Mouse (Mus musculus) left cerebral cortex, adult 11 months (tissue): ENCODE measurements at regions not wholly inside any gene's neighbourhood (a gene's known extent, or its start where the extent isn't known, plus 50 kb on each side); places are given as distances from the start of the nearest gene placed in this dataset.

ENCODE experiments used
- DNase-seq: peaks from one replicate; pipeline ENCODE4 v3.0.0; 2022; ENCODE audit warnings: low spot score

DNA sequence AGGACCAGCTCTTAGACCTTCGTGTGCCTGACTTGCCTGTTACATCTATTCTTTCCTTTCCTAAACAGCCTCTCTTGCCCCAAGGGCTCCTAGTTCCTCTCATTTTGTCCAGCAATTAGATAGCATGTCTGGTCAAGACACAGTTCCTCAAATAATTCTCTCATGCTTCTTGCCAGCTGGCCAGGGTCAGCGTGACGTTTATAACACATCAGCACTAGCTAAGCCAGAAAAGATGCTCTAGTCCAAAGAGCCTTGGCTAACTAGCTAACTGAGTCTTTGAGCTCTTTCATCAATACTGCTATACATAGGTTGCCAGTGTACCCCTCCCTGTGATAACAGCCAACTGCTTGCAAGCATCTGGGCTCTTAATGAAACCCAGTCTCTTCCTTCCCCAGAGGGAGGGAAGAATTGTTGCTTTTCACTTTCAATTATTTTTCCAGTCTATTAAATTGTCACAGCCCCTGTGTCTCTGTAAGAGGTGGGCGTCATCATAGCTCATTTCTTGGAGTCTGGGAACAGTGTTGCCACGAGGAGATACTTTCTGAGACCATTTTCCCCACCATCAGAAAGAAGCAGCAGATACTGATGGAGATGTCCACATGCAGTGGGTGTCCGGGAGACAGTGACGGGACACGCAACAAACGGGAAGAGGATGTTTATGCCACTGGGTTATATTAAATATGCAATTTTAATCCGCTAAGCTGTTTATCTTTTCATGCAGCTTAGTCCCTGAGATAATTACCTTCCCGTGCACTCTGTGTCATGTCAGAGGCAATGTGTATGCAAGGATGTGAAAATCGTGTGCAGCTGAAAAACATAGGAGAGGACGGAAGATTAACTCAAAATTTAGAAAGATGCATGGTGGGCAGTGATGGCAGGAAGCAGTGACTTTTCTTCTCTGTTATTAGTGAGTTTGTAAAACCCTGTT is 250.1 kb upstream of the Nmur2 start:
- no peak for DNase-seq

DNA sequence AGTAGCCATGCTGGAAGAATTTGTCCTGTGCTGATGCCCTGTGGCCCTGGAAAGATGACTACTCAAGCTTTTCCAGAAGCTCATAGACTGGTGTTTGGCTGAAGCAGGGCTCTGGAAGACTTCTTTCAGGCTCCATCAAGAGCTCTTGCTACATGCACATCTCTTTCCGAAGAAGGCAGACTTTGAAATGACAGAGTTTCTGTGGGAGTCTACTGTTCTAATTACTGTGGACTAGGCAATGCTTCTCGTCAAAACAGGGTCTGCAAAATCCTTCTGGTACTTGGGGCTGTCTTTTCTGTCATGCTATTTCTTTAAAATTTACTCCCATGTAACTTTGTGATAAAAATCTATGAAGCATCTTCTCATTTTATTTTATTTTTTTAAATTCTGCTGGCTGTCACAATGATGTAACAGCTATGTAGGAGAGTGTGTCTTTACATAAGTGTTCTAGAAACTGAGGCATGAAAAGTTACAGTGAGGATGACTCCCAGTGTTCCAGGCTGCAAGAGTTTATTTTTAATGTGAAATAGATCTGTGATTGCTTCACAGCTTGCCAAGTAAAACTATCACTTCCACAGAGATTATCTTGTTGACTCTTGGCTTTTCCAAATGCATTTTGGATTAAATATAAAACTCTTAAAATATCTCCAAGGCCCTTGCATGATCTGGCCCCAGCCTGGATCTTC is 244.9 kb upstream of the Nmur2 start:
- DNase-seq = peak; percentile 50

DNA sequence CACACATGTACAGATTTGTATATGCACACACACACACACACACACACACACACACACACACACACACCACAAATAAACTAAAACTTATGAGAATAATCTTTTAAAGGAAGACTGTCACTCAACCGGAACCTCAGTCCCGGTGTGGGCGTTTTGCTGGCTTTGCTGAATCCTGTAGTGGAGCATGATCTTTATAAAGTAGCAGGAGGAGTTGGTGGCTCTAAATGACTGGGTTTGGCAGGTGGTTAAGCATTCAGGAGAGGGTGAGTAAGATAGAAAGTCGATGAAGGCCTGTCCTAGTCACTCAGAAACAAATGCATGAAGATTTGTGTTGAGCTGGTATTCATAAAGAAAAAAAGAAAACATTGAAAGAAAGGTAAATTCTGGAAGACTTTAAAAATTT is 240.4 kb upstream of the Nmur2 start:
- no peak for DNase-seq

DNA sequence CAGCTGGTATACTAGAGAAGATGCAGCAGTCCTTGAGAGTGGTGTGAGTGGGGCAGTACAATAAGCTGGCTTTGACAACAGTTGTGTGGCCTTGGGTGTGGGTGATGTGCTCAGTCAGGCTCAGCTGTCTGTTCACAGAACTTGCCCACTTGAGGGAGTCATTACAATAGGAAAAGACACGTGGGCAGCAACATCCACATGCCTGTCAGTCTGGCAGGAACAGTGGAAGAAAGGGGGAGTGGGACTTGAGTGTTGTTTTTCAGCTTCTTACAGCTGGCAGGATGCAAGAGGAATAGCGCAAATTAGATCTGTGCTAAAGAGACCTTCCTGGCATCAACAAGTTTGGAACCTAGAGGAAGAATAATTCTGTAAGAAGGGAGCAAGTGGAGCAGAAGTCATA is 239.4 kb upstream of the Nmur2 start:
- no peak for DNase-seq

DNA sequence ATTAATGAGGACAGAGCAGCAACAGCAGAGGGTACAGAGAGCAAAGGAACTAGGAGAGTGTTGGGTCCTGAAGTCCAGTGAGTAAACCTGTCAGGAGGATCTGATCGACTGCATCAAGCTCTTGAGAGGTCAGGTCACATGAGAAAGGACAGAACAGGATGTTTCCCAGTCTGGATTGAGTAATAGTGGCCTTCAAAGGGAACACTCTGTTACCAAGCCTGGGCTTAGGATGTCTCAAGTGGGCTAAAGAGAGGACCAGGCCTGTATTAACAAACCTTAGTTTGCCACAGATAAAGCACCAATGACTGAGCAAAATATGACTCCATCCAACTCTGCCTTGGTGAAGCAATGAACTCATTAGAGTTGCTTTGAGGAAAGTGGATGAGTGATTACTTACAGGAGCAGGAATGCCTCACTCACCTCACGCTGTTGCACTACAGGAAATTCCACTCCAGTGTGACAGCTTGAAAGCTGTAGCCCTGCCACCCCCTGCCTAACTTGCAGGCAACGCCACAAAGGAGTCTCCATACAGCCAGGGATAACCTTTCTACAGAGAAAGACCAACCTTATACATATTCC is 229.2 kb upstream of the Nmur2 start:
- DNase-seq = no peak

DNA sequence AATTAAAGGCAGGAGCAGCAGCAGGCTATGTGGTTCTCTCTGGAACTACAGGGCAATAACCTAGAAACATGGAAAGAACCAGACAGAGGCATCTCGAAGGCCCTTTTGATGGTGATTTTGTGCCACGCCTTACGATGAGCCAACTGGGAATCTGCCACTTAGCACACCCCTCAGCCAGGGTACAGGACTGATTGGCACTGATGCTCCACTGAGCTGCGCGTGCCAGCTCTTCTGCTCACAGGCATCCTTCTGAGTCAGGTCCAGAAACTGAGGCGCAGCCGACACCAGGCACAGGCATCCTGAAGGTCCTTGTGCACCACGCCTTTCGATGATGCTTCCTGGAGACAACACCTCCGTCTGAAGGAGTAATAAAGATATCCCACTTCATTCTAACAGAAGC is 221.9 kb upstream of the Nmur2 start:
- DNase-seq = no peak

DNA sequence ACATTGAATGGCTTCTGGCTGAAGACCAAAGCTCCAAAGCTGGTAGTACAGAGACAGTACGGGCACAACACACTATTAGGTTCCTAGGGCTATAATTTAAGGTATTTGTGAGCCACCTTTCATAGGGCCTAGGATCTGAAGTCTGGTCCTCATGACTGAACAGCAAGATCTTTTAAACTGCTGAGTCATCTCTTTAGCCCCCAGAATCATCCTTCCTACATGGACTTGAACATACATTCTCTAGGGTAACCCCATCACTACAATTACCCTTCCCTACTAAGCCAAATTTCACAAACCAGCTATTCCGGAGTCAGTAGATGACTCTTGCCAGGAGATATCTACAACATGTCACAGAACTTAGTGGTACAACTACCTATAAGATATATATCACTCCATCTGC is 215.5 kb upstream of the Nmur2 start:
- no peak for DNase-seq

DNA sequence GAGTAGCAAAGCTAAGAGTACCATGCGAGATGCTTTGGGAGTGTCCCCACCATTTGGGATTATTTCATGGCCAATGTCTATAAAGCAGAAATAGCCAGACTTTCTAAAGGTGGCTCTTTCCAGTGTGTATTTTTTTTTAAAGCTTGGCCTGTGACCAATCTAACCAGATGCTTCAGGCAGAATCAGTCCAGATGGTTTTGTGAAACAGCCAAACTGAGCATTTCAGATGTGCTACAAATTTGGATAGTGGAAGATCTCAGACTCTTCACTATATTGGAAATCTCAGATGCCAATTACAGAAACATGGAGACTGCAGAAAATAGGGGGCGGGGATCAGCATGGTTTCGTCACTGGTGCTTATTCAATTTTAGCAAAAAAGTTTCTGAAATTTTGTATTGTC is 213.6 kb upstream of the Nmur2 start:
- peak; percentile 36 for DNase-seq

DNA sequence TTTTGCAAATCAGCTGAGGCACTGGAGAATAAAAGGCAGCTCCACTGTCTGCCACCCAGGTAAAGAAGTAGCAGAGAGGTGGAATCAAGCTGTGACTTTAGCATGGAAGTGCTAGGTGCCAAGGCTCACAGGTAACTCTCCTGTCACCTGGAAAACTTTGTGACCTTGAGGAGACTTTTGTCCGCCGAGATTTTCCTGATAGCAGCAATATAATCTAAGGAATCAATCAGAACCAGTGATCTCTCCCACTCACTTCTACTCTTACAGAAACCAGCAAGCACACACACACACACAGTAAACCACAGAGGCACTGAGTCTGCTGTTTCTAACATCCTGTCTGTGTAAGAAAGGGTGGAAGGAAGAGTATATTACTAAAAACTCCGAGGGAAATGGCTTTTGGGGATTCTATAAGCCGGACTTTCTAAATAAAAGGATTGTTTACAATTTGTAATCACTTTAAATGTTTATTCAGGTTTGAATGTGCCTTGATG is 206.6 kb upstream of the Nmur2 start:
- DNase-seq = no peak

DNA sequence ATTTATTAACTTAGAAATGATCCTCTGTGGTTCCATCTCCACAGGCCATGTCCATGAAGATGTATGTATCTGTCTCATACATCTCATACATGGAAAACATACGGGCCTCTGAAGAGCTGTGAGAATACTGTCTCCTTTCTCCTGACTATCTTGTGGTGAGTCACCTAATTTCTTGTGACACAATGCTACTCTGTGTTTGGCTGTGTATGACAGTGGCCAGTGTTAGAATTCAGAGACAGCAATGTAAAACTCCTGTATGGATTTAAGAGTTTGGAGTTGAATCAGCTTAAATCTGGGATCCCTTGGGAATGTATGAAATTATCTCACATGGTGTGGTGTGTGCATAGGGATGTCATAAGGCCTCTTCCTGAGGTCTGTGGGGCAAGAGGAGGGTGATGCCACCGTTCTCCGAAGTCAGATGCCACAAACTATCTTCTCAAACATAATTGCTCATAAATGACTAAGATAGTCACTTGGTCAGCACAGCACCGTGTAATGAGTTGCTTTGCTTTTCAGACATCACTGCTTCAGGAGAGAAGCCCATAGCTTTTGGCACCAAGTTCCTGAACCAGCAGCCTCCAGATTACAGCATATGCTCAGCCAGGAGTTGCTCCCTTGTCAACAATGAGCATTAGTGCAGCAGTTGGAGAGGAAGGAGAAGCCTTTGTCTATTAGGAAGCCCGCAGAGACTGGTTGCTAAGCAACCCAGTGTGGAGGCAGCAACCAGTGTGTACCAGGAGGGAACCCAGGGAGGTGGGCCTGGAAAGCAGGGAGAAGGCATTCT is 205.9 kb upstream of the Nmur2 start:
- DNase-seq = peak; percentile 75

DNA sequence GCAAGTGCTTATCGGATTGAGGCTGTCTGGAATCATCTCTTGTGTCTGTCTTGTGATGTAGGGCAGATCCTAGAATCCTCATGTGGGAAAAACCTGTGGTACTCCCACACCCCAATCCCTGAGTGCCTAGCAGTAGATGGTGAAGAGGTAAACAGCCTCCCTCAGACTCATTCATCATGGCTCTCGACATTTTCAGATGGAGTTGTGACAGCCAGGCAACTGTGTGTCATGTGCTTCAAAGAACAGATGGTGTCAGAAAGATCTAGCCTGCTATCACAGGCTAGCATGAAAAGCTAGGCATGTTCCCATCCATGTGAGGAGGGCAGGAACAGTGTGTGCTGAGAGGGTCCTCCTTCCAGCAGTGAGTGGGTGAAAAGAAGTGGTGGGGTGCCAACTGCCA is 204.1 kb upstream of the Nmur2 start:
- no peak for DNase-seq

DNA sequence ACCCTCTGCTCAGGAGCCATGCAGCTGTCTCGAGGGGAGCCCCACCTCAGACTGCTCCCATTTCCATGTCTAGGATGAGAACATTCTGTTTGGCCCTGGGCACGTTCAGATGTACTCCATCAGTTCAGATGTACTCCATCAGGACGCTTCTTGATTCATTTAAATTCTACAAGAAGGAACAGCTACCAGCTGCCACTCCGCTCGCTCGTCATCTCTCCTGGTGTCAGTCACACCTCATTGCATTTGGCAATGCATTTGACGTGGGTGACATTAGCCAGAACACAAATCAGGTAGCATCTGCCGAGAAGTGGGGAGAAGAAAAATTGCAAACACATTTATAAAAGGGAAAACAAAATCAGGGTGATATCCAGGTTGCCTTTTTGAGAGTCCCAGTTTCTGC is 202.6 kb upstream of the Nmur2 start:
- no peak for DNase-seq

DNA sequence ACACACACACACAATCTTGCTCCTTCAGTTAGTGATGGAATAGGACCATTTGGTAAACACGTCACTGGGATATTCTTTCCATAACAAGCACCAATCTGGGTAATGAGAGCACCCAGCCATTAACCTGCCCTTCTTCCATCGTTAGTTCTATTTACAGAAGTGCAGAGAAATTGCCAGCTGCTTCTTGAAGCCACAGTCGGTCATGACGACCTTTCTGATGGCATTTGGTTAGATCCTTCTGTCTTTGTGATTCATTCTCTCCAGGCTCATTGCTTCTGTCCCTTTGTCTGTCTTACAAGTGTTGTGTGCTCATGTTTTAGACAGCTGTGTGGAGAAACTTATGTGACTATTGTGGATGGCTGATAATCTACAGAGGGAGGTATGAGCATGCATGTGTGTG is 197.9 kb upstream of the Nmur2 start:
- no peak for DNase-seq

DNA sequence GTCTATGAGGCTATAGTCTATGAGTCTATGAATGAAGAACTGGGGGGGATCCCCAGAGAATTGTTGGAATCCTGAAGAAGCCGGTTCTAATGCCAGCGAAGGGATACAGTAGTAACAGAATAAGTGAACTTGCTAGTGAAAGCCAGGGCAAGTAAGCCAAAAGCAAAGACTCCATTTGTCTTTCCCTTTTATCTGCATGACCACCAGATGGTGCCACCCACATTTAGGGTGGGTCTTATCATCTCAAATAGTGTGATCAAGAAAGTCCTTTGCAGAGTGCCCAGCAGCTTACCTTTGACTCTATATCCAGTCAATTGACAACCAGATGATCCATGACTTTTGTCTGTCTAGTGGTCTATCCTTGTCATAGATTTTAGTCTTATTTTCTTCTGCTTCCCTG is 184.2 kb upstream of the Nmur2 start:
- DNase-seq = no peak

DNA sequence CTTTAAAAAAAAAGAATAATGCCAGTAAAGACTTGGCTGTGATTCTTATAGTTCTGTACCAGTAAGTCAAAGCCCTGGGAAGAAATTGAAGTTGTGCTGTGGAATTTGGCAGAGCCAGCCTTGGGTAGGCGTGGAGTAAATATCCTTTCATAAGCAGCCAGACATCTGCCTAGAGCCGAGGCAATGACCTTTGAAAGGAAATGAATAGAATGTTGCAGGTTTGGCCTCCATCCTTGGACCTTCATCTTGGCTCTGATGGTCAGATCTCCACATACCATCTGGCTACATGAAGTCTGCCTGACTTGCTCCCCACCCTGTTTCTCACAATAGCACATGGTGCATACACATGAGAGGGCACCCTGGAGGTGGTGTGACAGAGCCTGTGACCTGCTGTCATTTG is 174.9 kb upstream of the Nmur2 start:
- DNase-seq = no peak

DNA sequence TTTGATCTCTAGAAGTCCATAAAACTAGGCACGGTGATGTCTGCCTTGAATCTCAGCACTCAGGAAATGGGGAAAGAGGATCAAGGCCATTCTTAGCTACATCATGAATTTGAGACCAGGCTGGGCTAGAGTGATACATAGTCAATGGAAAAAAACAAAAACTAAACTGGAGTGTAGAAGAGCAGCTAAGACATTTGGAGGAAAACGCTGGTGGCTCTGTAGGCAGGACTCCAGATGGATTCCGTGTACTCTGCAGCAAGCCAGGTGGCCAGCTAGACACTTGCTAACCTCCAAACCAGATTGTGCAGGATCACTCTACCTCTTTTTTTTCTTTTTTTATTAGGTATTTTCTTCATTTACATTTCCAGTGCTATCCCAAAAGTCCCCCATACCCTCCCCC is 161.0 kb upstream of the Nmur2 start:
- DNase-seq = no peak

DNA sequence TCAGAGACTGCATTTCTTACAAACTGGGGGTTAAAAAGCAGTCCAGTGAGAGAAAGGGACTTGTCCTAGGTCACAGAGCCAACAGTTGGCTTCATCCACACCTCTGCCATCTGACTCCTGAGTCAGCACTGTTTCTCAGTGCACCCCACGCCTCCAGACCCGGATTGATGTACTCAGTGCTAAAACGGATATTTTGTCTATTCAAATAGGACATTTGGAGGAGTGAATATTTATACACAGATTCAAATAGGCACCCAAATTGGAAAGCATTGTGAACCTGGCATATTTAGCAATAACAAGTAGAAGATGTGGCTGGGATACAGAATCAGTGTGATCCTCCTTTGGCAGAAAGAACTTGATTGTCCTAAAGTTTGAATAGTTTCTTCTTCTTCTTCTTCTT is 154.5 kb upstream of the Nmur2 start:
- DNase-seq = no peak

DNA sequence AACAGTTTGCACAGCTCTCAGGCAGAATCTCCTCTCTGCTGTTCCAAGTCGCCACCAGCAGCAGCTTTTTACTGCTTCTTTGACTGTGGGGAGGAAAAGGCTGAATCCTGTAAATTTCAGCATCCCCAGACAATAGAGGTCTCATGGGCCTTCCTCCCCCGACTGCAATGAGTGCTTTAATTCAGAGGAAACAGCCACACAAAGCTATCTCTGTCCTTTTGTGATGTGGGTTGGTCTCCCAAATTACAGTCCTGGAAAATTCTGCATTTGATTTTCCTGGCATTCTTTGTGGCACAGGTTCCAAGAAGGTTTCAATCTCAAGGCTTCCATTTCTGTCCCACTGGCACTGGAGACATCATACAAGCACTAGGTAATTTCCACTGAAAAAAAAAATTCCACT is 152.6 kb upstream of the Nmur2 start:
- no peak for DNase-seq

DNA sequence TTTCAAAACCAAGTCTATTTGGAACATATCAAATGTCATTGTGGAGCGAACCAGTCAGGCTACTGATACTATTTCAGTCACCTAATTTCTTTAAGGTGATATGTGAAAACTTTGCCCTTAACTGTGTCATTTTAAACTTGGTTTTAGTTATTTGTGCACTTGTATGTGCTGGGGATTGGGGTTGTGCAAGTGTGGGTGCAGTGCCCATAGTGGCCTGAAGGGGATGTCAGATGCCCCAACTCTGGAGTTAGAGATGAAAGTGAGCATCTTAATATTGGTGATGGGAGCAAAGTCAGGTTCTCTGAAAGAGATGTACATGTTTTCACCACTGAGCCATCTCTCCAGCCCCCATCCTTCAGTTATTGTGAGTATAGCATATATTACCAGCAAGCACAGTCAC is 133.1 kb upstream of the Nmur2 start:
- DNase-seq = no peak

DNA sequence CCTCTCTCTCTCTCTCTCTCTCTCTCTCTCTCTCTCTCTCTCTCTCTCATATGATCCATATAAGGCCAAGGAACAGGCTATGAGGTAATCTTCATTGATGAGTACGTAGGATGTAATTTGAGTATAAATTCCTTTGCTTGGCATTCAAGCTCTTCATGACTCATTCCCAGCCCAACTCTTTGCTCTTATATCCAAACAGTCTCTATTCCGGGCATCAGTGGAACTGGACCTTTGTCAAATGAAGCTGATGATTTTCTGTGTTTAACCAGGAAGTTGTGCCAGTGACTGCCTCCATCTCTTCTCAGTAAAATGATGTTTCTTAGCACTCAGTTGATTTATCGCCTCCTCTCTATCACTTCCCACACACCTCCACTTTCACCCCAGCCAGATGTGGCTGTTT is 132.4 kb upstream of the Nmur2 start:
- no peak for DNase-seq

DNA sequence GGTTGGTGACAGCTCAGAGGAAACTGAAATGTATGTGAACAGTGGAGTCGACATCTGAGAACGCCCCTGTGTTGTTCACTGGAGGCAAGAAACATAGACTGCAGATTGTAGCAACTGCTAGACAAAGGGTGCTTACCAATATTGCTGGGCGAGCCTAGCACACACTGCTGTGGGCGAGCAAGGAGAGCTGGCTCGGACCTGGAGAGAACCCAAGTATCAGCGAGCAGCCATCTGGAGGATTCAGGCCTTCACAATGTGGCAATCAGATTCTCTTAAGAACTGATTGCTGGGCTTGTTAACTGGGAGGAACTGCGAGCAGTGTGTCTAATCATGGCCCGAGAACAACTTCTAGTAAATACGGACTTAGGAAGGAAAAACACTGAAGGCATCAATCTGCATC is 128.8 kb upstream of the Nmur2 start:
- peak; percentile 27 for DNase-seq

DNA sequence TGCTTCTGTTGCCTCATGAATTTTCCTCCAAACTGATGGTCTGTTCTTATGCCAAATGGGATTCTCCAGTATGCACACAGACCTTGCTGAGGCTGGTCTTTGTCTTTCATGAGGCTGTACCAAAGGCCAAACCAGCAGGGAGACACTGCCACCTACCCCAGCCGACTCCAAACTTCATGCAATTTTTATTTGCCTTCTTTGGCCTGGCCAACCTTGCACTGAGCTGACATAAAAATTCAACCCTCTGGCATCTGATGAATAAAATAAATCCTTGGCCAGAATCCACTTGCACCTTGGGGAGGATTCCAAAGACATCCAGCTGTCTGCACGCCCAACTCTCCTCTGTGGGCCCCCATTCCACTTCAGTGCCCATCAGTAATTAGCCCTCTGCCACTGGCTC is 126.0 kb upstream of the Nmur2 start:
- DNase-seq = no peak
